Mouse (Mus musculus): ENCODE measurements around the gene Ola1. TPM values are rescaled to one million over a fixed set of nuclear protein-coding genes. Genes with fewer than 3 reads are reported as not detected.
A peak's percentile ranks its signal among the peaks of the same experiment; 100 is the strongest.

The Ola1 gene
- 114 and 138 TPM in 2 replicates for total RNA-seq (2014; fragmentation: Nextera tagmentation)
- 177 and 178 TPM in 2 replicates for total RNA-seq (2017)

DNA sequence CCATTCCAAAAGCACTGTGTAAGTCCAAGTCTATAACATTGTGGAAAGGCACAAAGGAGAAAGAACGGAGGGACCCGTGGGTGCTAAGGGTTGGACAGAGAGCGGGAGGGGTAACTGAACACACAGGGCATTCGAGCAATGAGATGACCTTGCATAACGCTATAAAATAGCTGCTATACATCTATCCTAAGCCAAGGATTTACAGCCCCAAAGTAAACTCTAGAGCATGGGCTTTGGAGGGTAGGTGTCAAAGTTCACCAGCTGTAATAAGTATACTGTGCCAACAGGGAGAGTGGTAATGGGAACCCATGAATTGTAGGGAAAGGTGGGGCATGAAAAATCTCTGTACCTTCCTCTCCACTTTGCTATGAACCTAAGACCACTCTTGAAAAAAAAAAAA lies at the start of gene Ola1:
Gene Ola1 (minus strand): TSS at position 12 of the 400 bp plus-strand sequence.
- ATAC-seq (replicated peaks; ENCODE audit: poor library complexity, severe bottlenecking), result no peak

- no peak for ATAC-seq (replicated peaks; ENCODE audit: poor library complexity, severe bottlenecking)
Measured at GRCm38 (mm10) chr2:73268281-73268680, 49.6 kb upstream of the Ola1 start.

DNA sequence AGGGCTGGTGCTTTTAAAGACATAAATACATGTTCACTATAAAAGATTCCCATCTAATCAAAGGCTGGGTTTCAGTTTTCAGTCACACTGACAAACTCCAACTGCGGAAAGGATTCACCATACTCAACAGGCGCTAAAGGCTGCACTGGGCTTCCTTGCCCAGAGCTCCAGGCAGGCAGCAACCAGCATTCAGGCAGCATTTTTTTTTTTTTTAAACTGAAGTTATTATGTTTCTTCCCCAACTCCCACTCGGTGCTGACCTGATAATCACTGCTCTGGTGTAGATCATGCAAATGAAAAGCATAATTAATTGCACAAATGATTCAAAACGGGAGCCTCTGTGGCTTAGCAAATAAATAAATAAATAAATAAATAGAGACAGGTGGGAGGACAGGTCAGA lies 49.1 kb upstream of the Ola1 start:
- no peak for ATAC-seq (replicated peaks; ENCODE audit: poor library complexity, severe bottlenecking)

DNA sequence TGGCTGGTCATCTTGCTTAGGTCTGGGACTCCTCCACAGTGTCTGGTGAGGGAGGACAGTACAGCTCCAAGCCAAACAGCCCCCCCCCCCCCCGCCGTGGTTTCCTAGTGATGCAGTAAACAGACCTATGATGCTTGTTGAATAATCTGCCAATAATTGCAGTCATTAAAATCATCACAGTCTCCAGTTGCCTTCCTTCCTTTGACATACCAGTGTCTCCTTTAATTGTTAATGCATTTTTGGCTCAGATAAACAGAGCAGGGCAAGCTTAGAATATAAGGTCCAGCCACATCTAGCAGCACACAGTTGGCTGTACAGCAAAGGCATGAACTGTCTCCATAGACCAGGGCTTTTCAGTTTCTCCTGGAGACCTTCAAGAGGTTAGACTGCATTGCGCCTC lies 48.5 kb upstream of the Ola1 start:
- ATAC-seq (replicated peaks; ENCODE audit: poor library complexity, severe bottlenecking), result no peak

- no peak for ATAC-seq (replicated peaks; ENCODE audit: poor library complexity, severe bottlenecking)
Measured at GRCm38 (mm10) chr2:73266623-73267022, 47.9 kb upstream of the Ola1 start.

DNA sequence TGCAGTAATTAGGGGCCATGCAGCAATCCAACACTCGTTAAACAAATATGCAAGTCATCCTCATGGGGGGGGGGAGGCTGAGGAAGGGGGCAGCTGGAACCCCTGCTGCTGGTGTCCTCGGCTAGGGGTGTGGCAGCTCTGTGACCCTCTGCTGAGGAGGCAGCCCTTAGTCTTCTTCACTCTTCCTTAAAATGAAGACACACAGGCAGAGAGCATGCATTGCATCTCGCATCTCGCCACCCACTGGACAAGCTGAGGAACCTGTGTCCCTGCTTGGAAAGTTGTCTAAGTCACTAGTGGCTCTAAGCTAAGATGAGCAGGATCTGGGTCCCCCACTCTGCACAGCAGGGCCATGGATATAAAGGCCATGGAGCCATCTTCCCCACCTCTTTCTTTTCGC lies 47.3 kb upstream of the Ola1 start:
- peak; percentile 53 for ATAC-seq (replicated peaks; ENCODE audit: poor library complexity, severe bottlenecking)

GRCm38 (mm10) chr2:73264611-73265195 lies 46.0 kb upstream of the Ola1 start:
- ATAC-seq (replicated peaks; ENCODE audit: poor library complexity, severe bottlenecking), result no peak

GRCm38 (mm10) chr2:73263794-73264610 lies 45.3 kb upstream of the Ola1 start:
- no peak; the same call in 1 of the 2 replicates for ATAC-seq (replicated peaks; ENCODE audit: poor library complexity, severe bottlenecking)

- no peak for ATAC-seq (replicated peaks; ENCODE audit: poor library complexity, severe bottlenecking)
Measured at GRCm38 (mm10) chr2:73263172-73263765, 44.5 kb upstream of the Ola1 start.

GRCm38 (mm10) chr2:73248701-73249100 lies 30.0 kb upstream of the Ola1 start:
- no peak for ATAC-seq (replicated peaks; ENCODE audit: poor library complexity, severe bottlenecking)

- ATAC-seq (replicated peaks; ENCODE audit: poor library complexity, severe bottlenecking), result no peak
Measured at GRCm38 (mm10) chr2:73241299-73241698, 22.6 kb upstream of the Ola1 start.

- no peak for ATAC-seq (replicated peaks; ENCODE audit: poor library complexity, severe bottlenecking)
Measured at GRCm38 (mm10) chr2:73231081-73231480, 12.4 kb upstream of the Ola1 start.

- peak; percentile 98 for ATAC-seq (replicated peaks; ENCODE audit: poor library complexity, severe bottlenecking)
Measured at GRCm38 (mm10) chr2:73213871-73214659, 4.7 kb downstream of the Ola1 start.

- ATAC-seq (replicated peaks; ENCODE audit: poor library complexity, severe bottlenecking), result peak; percentile 30
Measured at GRCm38 (mm10) chr2:73213539-73213870, 5.2 kb downstream of the Ola1 start.

GRCm38 (mm10) chr2:73204328-73204727 lies 14.4 kb downstream of the Ola1 start:
- ATAC-seq (replicated peaks; ENCODE audit: poor library complexity, severe bottlenecking), result no peak

GRCm38 (mm10) chr2:73188488-73188887 lies 30.2 kb downstream of the Ola1 start:
- no peak for ATAC-seq (replicated peaks; ENCODE audit: poor library complexity, severe bottlenecking)

- no peak for ATAC-seq (replicated peaks; ENCODE audit: poor library complexity, severe bottlenecking)
Measured at GRCm38 (mm10) chr2:73185185-73185584, 33.5 kb downstream of the Ola1 start.

- ATAC-seq (replicated peaks; ENCODE audit: poor library complexity, severe bottlenecking), result no peak
Measured at GRCm38 (mm10) chr2:73169496-73169895, 49.2 kb downstream of the Ola1 start.

- ATAC-seq (replicated peaks; ENCODE audit: poor library complexity, severe bottlenecking), result peak; percentile 78
Measured at GRCm38 (mm10) chr2:73167126-73167525, 51.6 kb downstream of the Ola1 start.

GRCm38 (mm10) chr2:73164666-73165065 lies 54.1 kb downstream of the Ola1 start:
- no peak for ATAC-seq (replicated peaks; ENCODE audit: poor library complexity, severe bottlenecking)

DNA sequence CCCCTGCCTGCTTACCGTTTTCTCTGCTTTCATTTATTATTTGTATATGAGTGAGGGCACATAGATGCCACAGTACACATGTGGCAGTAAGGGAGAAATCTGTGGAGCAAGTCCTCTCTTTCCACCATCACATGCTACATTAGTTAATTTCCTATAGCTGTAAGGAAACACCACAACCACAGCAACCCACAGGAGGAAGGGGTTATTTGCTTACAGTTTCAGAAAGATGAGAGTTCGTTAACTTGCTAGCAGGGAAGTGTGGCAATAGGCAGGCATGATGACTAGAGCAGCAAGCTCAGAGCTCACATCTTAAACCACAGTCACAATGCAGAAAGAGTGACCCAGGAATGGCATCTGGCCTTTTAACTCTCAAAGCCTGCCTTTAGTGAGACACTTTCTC lies 58.0 kb downstream of the Ola1 start:
- ATAC-seq (replicated peaks; ENCODE audit: poor library complexity, severe bottlenecking), result peak; percentile 99

Measured in granulocyte monocyte progenitor cell, adult 5-6 weeks (primary cell).